Mouse (Mus musculus): ENCODE measurements around the gene Mon2.

DNA sequence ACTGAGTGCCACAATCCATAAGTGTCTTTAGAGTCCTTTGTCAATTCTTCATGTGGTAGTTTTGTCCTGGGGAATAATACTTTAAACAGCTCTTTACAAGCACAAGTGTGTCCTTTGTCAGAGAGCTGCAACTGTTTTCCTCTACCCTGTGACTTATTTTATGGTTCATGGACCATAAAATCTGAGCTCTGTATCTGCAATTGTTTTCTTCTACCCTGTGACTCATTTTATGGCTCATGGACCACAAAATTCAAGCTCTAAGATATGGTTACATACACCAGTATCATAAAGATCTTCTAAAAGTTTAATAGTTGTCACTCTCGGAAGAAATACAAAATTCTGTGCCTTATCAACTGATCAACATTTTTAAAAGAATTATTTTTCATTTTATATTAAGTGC is 27.6 kb downstream of the Mon2 start:
- TF ChIP-seq POLR2A (IDR thresholded peaks at IDR 0.05; ENCODE audit: low read depth, low read length), result no peak
- TF ChIP-seq CTCF (IDR thresholded peaks at IDR 0.05; ENCODE audit: extremely low read depth, insufficient read depth, insufficient read length, insufficient replicate concordance), result no peak
